Mouse (Mus musculus) thymus, postnatal 14 days (tissue): ENCODE results near the gene Ticrr.

ENCODE experiments used
- DNase-seq: peaks from one replicate; pipeline ENCODE4 v3.0.0; 2021

Gene Ticrr

GRCm38 (mm10) chr7:79659578-79660290, at the start of gene Ticrr:
TSS of gene Ticrr (plus strand) at chr7:79660196.
- peak; percentile 98 for DNase-seq

DNA sequence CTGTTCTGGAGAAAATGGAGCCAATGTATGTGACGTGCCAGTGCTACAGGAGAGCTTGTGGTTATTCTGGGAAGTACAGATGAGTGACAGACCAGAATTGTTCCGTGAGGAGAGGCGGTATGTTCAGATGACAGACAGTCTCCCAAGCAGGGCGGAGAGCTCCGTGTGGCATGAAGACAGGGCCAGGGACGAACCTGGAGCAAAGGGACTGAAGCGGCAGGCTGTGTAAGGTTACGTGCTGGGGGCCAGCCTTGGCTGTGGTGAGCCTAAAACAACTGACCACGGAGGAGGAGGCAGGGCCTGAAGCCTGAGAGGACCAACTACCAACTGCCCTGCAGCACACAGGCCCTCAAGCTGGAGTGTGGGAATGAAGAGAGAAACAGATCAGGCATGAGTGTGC, 48.1 kb upstream of the Ticrr start:
- DNase-seq: no peak

DNA sequence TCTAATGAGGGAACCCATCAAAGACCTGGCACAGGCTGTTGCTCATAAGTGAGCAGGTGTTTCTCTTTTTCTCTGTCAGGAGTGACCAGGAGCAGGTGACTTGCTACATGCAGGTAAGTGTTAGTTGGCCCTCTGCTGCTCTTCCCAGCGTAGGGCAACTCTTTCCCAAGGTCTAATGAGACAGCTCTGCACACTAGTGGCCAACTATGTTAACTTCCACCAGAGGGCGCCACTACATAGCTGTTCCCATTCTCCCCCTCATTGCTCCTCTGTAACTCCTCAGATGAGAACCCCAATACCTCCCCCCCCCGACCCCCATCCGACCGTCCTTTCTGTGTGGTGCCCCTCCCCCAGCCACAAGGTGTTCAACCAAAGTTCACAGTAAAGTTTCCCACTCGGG, 47.2 kb upstream of the Ticrr start:
- peak; percentile 61 for DNase-seq

GRCm38 (mm10) chr7:79613314-79613713, 46.7 kb upstream of the Ticrr start:
- no peak for DNase-seq

DNA sequence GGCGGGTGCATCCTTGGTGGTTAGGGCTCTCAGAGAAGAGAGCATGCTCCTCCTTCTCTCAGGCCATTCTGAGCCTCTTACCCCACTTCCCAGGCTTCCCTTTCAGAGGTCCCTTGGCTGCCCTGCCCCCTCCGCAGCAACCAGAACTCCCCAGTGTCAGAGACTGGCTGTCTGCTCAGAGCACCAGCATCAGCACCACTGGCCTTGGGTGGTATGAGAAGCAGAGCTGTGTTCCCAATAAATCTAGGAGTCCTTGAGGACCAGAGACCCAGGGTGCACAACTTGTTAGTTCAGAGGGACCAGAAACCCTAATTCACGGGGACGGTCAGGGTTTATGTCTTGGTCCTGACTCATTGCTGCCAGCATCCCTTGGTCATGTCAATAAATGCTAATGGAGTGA, 45.0 kb upstream of the Ticrr start:
- DNase-seq: no peak

DNA sequence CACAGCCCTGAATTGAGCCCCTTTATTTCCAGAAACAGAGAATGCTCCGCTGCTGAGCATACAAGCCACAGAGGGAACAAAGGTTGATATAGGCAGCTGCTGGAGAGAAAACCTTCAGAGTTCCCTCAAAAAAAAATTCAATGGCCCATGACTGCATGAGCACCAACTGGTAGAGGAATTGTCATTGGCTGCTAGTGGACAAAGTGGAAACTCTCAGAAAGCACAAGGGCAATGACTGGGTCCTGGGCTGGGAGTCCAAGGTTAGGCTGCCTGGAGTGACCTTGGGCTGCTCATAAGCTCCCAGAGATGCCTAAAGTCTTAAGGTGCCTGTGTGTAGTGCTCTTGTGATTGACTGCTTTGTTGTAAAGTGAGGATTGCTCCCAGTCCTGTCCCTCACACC, 44.1 kb upstream of the Ticrr start:
- no peak for DNase-seq

DNA sequence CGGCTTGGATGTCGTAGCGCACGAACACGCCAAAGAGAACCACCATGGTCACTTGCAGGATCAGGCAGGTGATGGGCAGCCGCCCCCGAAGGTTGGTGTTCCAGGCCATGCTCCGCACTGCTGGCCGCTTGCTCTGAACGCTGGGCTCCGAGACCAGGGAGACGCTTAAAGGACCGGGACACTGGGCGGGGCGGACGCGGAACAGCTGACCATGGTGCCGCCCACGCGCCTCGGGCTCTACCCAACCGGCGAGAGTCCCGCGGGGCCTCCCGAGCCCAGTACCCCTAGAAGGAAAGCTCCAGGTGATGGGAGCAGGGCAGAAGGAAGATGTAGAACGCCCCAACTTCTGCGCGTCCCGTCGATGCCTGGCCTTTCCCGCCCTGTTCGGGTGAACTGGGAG, 42.6 kb upstream of the Ticrr start, which contains the start of gene Rhcg:
TSS of gene Rhcg (minus strand) at position 240 of the 400 bp plus-strand sequence.
- DNase-seq: no peak

DNA sequence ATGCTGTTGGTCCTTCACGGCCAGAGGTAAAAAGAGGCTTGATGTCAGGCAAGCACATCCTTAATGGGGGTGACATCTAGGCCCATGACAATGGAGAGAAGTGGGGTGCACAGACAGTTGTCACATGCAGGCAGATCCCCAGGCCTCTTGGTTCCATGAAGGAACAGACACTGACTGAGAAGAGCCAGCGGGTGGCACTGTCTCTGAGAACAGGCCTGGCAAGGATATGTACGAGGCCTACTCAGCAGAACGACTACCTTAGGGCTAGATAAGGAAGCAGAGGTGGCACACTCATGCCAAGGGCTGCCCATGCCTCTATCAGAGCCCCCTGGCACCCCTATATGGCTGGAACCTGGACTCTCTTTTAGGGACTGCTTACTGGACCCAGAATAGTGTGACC, 40.5 kb upstream of the Ticrr start:
- no peak for DNase-seq

GRCm38 (mm10) chr7:79623086-79623485, 36.9 kb upstream of the Ticrr start:
- DNase-seq: no peak

DNA sequence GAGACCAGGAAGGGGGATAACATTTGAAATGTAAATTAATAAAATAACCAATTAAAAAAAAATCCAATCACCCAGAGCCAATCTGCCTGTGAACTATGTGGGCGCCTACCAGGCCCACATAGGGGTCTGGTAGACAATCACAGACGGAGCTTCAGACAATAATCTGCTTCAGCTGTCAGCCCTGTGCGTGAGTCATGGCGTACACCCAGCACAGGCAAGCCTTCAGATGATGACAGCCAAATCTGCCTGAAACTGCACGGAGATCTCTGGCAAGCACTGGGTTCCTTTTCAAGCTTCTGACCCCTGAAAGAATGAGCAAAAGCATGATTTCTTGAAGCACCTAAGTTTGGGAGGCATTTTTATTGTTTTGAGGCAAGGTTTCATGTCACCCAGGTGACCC, 33.8 kb upstream of the Ticrr start:
- DNase-seq: no peak

- DNase-seq: no peak
These were observed 31.6 kb upstream of the Ticrr start for GRCm38 (mm10) chr7:79628271-79628913.

- no peak for DNase-seq
These were observed 28.1 kb upstream of the Ticrr start for GRCm38 (mm10) chr7:79631773-79632348.

- no peak for DNase-seq
These were observed 12.8 kb upstream of the Ticrr start for GRCm38 (mm10) chr7:79647233-79647632.

DNA sequence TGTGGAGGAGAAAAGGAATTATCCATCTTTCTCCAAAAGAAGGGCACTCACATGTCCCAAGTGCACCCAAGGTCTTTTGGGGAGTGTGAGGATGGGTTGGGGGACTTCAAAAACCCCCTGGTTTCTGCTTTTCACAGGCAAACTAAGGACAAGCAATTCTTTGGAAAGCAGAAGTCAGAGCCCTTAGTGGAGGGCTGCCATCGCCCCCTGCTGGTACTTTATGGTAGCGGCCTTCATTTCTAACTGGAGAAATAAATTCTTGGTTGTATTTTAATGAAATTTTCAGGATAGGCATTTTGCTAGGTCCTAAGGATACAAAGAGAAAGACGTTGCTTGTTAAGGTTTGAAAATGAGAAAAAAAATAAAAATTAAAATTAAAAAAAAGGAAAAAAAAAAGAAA, 11.0 kb upstream of the Ticrr start:
- DNase-seq: peak; percentile 48

DNA sequence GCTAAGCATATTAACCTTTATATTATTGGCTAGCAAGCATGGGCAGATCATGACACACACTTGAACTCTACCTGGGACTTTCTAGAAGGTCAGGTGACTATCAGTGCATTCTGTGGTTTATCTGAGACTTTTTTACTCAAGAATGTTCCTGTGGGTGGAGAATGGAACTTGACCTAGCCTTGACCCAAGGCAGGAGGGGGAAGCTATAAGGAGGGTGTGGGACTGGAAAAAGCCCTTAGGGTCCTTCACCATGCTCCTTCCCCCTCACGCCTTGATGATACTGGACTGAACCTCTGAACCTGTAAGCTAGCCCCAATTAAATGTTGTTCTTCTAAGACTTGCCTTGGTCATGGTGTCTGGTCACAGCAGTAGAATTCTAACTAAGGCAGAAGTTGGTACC, 5.8 kb upstream of the Ticrr start:
- no peak for DNase-seq

GRCm38 (mm10) chr7:79654586-79654985, 5.4 kb upstream of the Ticrr start:
- DNase-seq: no peak

DNA sequence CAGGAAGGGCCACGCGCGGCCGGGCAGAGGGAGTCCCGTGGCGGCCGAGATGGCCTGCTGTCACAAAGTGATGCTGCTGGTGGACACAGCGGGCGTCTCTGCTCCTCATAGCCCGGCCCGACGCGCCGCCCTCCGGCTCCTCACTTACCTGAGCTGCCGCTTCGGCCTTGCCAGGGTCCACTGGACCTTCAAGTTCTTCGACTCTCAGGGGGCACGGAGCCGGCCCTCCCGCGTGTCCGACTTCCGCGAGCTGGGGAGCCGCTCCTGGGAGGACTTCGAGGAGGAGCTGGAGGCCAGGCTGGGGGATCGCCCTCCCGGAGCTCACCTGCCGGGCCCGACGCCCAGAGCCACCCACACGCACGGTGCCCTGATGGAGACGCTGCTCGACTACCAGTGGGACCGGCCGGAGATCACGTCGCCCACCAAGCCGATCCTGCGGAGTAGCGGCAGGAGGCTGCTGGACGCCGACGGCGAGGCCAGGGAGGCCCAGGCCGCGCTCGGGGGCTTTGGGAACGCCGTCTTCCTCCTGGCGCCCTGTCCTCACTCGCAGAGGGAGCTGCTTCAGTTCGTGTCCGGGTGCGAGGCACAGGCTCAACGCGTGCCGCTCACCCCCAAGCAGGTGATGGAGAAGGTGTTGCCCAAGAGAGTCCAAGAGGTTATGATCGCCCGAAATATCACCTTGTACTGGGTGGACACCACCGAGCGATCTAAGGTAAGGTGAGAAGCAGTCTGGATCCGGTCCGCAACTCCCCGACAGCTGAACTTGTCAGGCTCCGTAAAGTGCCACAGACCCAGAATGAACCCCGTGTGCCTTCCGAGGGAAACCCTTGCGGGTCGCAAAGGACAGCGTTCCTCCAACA, 525 bp downstream of the Ticrr start:
- no peak for DNase-seq

GRCm38 (mm10) chr7:79661253-79661890, 1.4 kb downstream of the Ticrr start:
- peak; percentile 7 for DNase-seq

DNA sequence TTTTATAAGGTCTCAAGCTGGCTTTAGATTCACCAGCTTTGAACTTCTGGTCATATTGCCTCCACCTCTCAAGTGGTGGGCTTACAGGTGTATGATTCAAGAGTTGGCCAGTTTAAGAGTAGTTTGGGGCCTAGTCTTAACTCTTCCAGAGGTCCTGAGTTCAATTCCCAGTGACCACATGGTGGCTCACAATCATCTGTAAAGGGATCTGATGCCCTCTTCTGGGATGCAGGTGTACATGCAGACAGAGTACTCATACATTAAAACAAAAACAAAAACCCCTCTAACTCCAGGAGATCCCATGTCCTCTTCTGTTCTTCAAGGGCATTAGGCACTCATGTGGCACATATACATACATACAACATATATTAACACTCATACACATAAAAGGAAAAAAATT, 6.7 kb downstream of the Ticrr start:
- DNase-seq: no peak

DNA sequence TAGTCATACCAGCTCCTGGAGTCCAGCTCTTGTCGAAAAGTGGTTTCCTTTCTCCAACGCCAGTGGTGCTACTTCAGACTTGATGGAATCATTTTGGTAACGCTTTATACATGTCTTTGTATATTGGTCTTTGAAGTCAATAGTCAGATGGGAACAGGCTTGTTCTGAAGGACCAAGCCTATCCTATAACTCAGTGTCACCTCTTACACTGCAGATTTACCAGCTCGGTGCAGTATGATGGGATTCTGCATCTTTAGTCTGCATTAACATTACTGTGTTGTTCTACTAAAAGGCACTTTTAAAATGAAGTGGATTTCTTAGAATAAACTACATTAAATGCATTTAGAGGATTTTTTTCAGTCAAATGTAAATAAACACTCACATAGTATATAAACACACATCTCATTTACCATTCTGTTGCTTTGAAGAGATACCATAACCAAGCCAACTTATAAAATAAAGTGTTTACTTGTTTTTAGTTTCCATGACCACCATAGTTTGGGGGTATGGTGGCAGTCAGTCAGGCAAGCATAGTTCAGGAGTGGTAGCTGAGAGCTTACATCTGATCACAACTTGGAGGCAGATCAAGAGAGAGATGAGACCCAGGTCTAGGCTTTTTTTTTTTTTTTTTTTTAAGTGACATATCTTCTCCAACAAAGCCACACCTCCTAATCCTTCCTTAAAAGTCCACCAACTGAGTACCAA, 11.1 kb downstream of the Ticrr start:
- DNase-seq: no peak

DNA sequence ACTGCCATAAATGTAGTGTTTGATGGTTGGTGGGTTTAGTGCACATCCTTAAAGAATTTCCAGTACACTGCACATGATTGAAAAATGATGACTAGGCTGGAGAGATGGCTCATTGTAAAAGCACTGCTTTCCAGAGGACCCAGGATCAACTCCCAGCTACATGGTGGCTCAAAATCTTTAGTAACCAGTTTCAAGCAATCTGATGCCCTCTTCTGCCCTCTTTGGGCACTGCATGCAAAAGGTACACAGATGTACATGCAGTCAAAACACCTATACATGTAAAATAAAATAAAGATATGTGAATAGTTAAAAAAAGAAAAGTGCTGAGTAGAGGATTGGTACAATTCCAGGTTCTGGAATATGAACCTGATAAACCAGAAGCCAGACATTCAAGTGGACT, 19.2 kb downstream of the Ticrr start:
- peak; percentile 33 for DNase-seq

- DNase-seq: no peak
These were observed 20.2 kb downstream of the Ticrr start for GRCm38 (mm10) chr7:79680231-79680630.
